Mouse (Mus musculus): ENCODE measurements around the gene Pex19.
A peak's percentile ranks its signal among the peaks of the same experiment; 100 is the strongest.

Pex19 gene

DNA sequence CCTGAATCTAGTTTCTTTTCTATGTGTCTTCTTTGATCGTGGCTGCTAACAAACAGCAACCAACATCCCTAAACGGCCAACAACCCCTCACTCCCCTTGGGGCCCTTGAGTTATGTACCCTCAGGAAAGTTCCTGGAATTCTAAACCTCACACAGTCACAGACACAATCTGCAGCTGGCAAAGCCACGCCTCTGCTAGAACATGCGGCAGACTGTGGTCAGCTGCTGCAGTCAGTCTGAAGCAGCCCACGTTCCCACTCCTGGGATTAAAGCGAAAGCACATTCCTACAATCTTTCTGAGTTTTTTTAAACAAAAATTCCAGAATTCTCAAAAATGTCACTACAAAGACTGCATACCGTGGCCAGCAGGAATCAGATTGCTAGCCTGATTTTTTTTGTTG, 7.0 kb downstream of the Pex19 start:
- no peak for DNase-seq (ENCODE audit: low spot score in 2 of 2)

GRCm38 (mm10) chr1:172134072-172134471, 7.5 kb downstream of the Pex19 start:
- DNase-seq (ENCODE audit: low spot score in 2 of 2), result no peak

DNA sequence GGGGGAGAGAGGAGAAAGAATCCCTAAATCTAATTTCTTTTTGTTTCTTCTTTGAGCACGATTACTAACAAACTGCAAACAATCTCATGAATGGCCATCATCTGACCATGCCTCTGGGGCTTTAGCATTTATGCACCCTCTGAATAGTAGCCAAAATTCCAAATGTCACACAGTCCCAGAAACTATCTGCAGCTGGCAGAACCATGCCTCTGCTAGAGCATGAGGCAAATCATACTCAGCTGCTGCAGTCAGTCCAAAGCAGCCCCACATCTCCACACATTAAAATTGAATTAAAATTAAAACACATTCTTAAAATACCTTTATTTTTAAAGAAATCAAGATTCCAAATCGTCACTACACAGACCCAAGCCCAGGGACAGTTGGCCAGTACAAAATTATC, 13.6 kb downstream of the Pex19 start:
- DNase-seq (ENCODE audit: low spot score in 2 of 2), result no peak

DNA sequence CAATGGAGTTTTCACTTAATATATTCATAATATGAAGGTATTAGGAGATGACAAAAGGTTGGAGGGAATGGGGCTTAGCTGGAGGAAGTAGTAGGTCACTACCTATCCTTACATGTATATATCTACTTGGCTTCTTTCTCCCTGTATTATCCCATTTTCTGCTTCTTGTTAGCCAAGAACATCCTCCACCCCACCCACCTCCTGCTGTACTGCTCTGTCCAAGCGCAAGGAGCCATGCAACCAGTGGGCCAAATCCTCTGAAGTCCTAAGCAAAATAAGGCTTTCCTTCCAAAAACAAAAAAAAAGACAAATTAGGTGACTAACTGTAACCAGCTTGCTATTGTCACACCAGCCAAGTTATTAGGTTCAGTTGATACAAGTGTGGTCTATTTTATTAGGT, 14.3 kb downstream of the Pex19 start:
- DNase-seq (ENCODE audit: low spot score in 2 of 2), result no peak

GRCm38 (mm10) chr1:172141529-172141928, 15.0 kb downstream of the Pex19 start:
- DNase-seq (ENCODE audit: low spot score in 2 of 2), result no peak

DNA sequence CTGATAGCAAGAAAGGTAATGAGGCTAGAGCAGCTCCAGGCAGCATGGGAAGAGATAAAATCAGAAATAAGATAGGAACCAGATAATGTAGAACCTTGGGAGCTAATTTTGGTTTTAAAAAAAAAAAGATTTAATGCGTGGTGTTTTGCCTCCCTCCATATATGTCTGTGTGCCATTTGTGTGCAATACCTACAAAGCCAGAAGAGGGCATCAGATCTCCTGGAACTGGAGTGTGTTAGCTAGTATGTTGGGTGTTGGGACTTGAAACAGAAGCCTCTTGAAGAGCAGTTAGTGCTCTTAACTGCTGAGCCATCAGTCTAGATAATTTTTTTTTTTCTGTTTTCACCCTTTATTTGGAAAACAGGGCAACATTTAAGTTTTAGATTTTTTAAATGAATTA, 17.0 kb downstream of the Pex19 start:
- DNase-seq (ENCODE audit: low spot score in 2 of 2), result peak in 1 of 2 experiments; percentile 37

GRCm38 (mm10) chr1:172147835-172148278, 21.3 kb downstream of the Pex19 start, which contains the start of gene Dcaf8:
Dcaf8 (plus strand) TSS chr1:172148084.
- DNase-seq (ENCODE audit: low spot score in 2 of 2), result peak; percentile 92 to 94

GRCm38 (mm10) chr1:172148279-172148954, 21.9 kb downstream of the Pex19 start:
- no peak for DNase-seq (ENCODE audit: low spot score in 2 of 2)

DNA sequence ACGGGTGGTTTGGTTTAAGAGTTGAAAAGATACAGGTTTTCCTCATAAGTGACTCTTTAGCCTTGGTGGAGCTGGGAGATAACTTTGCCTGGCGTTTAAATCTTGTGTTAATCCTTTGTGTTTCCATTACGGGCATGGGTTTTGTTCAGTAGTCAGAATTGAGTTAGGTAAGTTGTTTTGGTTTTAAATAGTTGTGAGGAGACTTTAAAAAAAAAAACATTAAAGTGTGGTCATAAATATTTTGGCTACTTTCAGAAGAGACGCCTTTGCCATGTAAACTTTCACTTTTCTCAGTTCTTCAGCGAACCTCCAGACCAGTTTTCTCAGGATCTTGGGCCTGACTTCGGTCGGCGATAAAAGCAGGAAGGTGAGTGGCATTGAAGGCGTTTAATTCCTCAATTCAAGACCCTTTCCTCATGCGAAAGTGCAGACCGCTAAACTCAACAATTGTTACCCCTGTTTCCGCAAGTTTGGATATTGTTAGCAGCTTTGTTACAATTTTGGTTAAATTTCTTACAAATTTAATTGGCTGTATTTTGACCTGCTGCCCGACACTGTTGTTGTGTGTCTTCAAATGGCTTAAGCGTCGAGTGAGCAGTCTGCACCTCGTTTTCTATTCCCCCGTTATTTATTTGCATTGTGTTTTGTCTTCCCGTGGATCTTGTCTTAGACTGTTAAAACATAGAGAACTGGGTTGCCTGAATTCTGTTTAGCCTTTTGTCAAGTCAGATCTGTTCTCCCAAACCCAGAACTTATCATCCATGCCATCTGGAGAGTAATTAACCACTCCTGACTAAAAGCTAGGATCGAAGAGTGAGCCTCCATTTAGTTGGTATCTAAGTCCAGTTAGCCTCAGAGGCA, 22.6 kb downstream of the Pex19 start:
- no peak for DNase-seq (ENCODE audit: low spot score in 2 of 2)

- DNase-seq (ENCODE audit: low spot score in 2 of 2), result no peak
These were observed 28.0 kb downstream of the Pex19 start for GRCm38 (mm10) chr1:172154536-172154935.

DNA sequence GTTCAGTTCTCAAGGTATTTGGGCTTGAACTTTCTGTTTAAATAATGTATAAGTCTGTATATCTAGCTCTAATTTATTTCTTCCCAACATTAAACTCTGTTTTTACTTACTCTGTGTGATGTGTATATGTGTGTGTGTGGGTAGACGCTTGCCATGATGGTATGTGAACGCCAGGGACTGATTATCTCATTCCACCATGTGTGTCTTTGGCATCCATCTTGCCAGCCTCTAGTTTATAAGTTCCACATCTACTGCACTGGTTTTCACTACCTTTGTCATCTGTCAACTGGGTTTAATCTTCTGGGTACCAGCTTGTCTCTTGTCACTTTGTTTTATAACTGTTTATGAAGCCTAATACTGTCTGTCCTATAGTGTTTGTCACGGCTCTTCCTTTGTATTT, 29.0 kb downstream of the Pex19 start:
- no peak for DNase-seq (ENCODE audit: low spot score in 2 of 2)

GRCm38 (mm10) chr1:172159970-172160369, 33.4 kb downstream of the Pex19 start:
- no peak for DNase-seq (ENCODE audit: low spot score in 2 of 2)

DNA sequence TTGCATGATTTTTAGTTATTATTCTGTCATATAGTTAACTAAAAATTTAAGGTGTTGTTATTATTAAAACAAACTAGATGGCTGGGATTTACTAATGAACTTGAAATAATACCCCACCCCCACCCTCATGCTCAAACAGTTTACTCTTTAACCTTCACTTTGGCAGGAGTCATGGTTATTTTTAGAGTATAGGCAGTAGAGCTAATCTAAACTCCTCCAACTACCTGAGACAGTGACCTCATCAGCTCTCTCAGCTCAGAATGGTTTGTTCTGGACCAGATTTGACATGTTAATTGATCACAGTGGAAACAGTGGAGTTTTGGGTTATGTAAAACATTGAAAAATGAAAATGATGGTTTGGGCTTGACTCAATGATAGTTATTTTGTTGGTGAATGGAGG, 34.0 kb downstream of the Pex19 start:
- DNase-seq (ENCODE audit: low spot score in 2 of 2), result no peak

DNA sequence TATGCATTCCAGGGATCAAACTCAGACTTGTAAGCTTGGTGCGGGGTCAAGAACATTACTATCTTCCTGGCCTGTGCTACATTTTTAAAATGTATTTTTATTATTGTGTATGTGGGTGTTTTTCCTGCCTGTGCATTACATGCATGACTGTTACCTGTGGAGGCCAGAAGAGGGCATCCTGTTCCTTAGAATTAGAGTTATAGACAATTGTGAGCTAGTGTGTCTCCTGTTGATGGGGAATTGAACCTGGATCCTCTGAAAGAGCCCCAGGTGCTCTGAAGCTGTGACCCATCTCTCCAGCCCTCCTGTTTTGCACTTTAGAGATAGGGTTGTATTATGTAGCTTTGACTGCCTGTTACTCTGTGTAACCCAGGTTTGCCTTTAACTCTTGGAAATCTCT, 35.5 kb downstream of the Pex19 start:
- DNase-seq (ENCODE audit: low spot score in 2 of 2), result no peak

GRCm38 (mm10) chr1:172162959-172163358, 36.4 kb downstream of the Pex19 start:
- DNase-seq (ENCODE audit: low spot score in 2 of 2), result no peak

DNA sequence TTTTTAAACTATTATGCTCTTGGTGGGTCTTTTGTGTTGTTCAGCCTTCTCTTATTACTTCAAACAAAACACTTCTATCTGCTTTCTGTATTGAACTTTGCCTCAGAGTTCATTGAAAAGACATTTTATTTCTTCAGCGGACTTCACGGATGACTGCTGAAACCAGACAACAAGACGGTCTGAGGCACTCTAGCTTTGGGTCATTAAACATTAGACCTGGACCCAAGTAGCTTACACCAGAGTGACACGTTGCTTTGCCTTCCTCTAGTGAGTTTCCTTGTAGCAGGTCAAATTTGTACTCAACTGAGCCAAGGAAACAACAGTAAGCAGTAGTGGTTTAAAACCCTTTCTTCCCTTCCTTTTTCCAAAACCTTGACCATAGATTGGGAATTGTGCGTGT, 41.4 kb downstream of the Pex19 start:
- no peak for DNase-seq (ENCODE audit: low spot score in 2 of 2)

GRCm38 (mm10) chr1:172169809-172170208, 43.3 kb downstream of the Pex19 start:
- DNase-seq (ENCODE audit: low spot score in 2 of 2), result no peak

DNA sequence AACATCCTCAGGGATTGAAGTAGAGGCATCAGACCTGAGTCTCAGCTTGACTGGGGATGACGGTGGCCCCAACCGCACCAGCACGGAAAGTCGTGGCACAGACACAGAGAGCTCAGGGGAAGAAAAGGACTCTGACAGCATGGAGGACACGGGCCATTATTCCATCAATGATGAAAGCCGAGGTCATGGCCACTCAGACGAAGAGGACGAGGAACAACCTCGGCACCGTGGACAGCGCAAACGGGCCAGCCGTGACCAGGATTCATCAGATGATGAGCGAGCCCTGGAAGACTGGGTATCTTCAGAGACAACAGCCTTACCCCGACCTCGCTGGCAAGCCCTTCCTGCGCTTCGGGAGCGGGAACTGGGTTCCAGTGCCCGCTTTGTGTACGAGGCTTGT, 45.8 kb downstream of the Pex19 start:
- DNase-seq (ENCODE audit: low spot score in 2 of 2), result no peak

DNA sequence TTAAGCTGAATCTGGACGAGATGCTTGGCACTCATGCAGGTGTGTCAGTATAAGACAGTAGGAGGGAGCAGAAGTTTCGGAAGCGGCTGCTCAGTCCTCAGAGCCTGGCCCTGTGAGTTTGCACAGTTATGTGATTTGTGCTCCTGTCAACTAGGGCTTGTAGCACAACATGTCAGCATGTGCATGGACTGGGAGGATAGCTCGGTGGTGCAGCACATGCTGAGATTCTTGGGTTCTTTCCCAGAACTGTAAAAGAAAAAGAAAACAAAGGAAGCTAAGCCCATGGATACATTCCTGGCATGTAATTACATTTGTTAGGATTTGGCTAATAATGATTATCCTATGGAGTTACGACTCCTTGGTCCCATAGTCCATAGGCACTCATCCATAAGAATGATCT, 46.6 kb downstream of the Pex19 start:
- DNase-seq (ENCODE audit: low spot score in 2 of 2), result no peak

- no peak for DNase-seq (ENCODE audit: low spot score in 2 of 2)
These were observed 51.2 kb downstream of the Pex19 start for GRCm38 (mm10) chr1:172177791-172178190.

DNA sequence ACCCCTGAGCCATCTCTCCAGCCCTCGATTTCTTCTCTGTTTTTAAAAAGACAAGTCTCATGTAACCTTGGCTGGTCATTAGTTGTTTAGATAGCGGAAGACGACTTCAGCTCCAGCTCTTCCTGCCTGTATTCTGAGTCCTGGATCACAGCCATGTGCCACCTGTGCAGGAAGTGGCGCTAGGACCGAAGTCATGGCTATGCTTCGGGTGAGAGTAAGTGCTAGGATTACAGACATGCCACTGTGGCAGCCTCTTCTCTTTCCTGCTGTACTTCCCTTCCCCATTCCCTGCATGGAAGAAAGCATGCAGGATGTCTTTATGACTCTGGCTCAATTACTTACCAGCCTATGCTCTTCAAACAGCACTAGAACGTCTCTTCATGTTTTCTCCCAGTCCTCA, 52.5 kb downstream of the Pex19 start:
- no peak for DNase-seq (ENCODE audit: low spot score in 2 of 2)

GRCm38 (mm10) chr1:172180881-172181280, 54.3 kb downstream of the Pex19 start:
- DNase-seq (ENCODE audit: low spot score in 2 of 2), result no peak

DNA sequence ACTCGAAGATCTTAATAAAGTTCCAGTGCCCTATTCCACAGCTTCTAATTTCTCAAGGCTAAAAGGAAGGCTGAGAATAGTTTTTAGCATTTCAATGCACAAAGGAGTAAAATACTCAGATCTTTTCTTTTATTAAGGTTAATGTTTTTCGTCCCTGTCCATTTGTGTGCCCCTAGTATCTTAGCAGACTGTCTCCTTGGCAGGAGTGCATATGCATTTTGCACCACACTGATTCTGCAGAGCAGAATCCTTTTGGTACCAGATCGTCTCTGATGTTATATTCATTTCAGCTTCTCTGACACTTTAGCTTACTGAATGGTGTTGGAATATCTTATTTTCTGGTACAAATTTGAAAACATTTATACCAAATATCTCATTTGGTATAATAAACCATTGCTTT, 55.2 kb downstream of the Pex19 start:
- DNase-seq (ENCODE audit: low spot score in 2 of 2), result no peak
